Mouse (Mus musculus) heart, adult 2 months (tissue): ENCODE results near the gene Acsl1. TPM values are rescaled to one million over a fixed set of nuclear protein-coding genes. Genes with fewer than 3 reads are reported as not detected.

ENCODE experiments used
- DNase-seq, 2 experiments: peaks; one replicate each; pipeline ENCODE4 v3.0.0; 2021
- H3K27ac ChIP-seq: fragments of 200-600 bp; 2 replicates; pipeline ENCODE4 v1.8.1; 2022
- H3K27me3 ChIP-seq: fragments of 200-500 bp; 2 replicates; pipeline ENCODE4 v1.6.1; 2012; ENCODE audit warnings: mild to moderate bottlenecking, low read length, inconsistent platforms, mixed read lengths; ENCODE audit not compliant: control insufficient read depth, insufficient read depth
- H3K36me3 ChIP-seq: fragments of 200-500 bp; 2 replicates; pipeline ENCODE4 v1.6.1; 2012; ENCODE audit warnings: low read length, inconsistent platforms; ENCODE audit not compliant: control insufficient read depth, insufficient read depth
- H3K4me1 ChIP-seq: fragments of 200-500 bp; 2 replicates; pipeline ENCODE4 v1.6.1; 2011; ENCODE audit warnings: low read length; ENCODE audit not compliant: control insufficient read depth, insufficient read depth
- H3K4me3 ChIP-seq: fragments of 200-600 bp; 2 replicates; pipeline ENCODE4 v1.8.1; 2022
- H3K79me2 ChIP-seq: fragments of 200-500 bp; replicated peaks from 2 replicates; pipeline ENCODE4 v1.6.1; 2012; ENCODE audit warnings: mild to moderate bottlenecking, inconsistent platforms, low read length, moderate library complexity, mixed read lengths; ENCODE audit not compliant: control insufficient read depth, insufficient read depth
- H3K9ac ChIP-seq: fragments of 200-500 bp; 2 replicates; pipeline ENCODE4 v1.6.1; 2012; ENCODE audit warnings: low read depth, mild to moderate bottlenecking, control low read depth, inconsistent platforms, low read length, mixed read lengths
- CTCF ChIP-seq: fragments of 200-600 bp; IDR thresholded peaks from 2 replicates; pipeline ENCODE4 v1.8.1; 2022; ENCODE audit warnings: antibody characterized with exemption, mild to moderate bottlenecking, moderate library complexity
- EP300 ChIP-seq: fragments of 200-500 bp; IDR thresholded peaks from 2 replicates; pipeline ENCODE4 v1.6.1; 2011; ENCODE audit warnings: low read depth, low read length, control low read depth; ENCODE audit not compliant: insufficient read depth
- POLR2A ChIP-seq: fragments of 200-500 bp; IDR thresholded peaks from 2 replicates; pipeline ENCODE4 v1.6.1; 2011; ENCODE audit warnings: mild to moderate bottlenecking, low read depth, low read length, control low read depth; ENCODE audit not compliant: insufficient read depth
- WGBS: fragments of 180-500 bp; shearing (Covaris S2); methylation state at CpG from one replicate; pipeline ENCODE4 v1.1.7; 2018; 5-methylcytosine and 5-hydroxymethylcytosine counted together
- intact Hi-C: fragments of 180-260 bp; cut with DNase I; formaldehyde crosslinking; loops from one replicate; pipeline ENCODE4 v1.15.1; 2025
- polyA plus RNA-seq: library from polyadenylated mRNA; depleted of rRNA; stranded (reverse); fragments of >200 nt; gene quantifications from 2 replicates; pipeline ENCODE4 v1.2.3, GENCODE M21; 2012
- total RNA-seq, 2 experiments: library from RNA; stranded (reverse); gene quantifications; 2 replicates each; pipeline ENCODE4 v1.2.3; 2021

Gene Acsl1
- total and polyA plus RNA-seq, 3 experiments = 330 to 911 (median 774) TPM

DNA sequence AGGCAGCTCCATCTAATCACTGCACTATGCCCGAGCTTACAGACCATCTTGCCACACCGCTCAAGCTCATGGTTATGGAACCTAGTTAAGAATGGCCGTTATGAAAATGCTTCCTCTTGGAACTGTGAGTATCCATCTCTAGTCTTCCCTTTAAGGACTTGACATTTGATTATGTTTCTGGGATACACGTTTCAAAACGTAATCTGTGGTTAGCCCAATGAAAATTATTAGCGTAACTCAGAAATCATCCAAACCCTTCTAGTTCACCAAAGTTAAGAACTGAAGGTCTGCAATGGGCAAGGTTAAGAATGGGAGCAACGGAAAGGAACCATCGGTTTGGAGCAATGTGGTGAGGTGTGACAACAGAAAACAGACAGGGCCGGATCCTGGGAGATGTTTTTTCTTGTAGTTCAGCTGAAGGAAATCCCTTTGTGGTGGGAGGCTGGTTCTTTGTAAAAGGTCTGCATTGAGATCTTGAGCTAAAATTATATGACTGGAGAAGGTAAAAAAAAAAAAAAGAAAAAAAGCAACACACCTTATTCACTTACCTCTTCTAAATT is 1.2 kb downstream of the Acsl1 start:
- intact Hi-C loops = loop anchor here (1.0 to 5.0 kb wide), 4 partner anchors 25 to 75 kb away; no protein-coding TSS in a partner anchor
- Histone ChIP-seq H3K4me3 (peak overlapping the region; percentile 62), H3K9ac (peak overlapping the region; percentile 86; the same call in 1 of the 2 replicates), H3K36me3 (peaks cover 9% of the 10 kb centered on the region), H3K79me2 (no peaks in the 10 kb centered on the region), H3K4me1 (peaks cover 4% of the 10 kb centered on the region), H3K27ac (peak overlapping the region; percentile 93), H3K27me3 (no peaks in the 10 kb centered on the region)
- WGBS = 15% methylated on average over 9 of the region's 9 CpGs
- TF ChIP-seq CTCF = no peak
- TF ChIP-seq POLR2A = no peak
- no peak for TF ChIP-seq EP300
- DNase-seq = no peak

DNA sequence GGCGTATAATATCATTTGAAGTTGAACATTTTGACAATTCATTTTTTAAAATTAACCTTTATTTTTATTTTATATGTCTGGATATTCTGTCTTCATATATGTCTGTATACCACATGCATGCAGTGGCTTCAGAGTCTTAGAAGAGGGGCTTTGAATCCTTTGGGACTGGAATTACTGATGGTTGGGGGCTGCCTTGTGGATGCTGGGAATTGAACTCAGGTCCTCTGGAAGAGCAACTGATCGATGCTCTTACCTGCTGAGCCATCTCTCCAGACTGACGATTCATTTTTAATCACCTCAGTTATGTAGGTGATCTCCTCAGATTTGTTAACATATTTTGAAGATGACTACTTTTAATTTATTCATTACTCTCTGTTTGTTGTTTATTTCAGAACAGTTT is 3.3 kb downstream of the Acsl1 start:
- no peak overlapping the region for H3K9ac ChIP-seq
- peaks cover 9% of the 10 kb centered on the region for H3K36me3 ChIP-seq
- H3K27me3 ChIP-seq = no peaks in the 10 kb centered on the region
- no peak for TF ChIP-seq EP300
- TF ChIP-seq POLR2A = no peak
- no peak for TF ChIP-seq CTCF
- H3K4me1 ChIP-seq = peaks cover 10% of the 10 kb centered on the region
- intact Hi-C loops = loop anchor here (5.0 kb wide), 1 partner anchor 62 kb away; no protein-coding TSS in a partner anchor
- DNase-seq = no peak
- no peak overlapping the region for H3K27ac ChIP-seq
- WGBS = 90% methylated on average over 3 of the region's 3 CpGs
- H3K4me3 ChIP-seq = no peak overlapping the region
- H3K79me2 ChIP-seq = peaks cover 4% of the 10 kb centered on the region; the same call in 1 of the 2 replicates

DNA sequence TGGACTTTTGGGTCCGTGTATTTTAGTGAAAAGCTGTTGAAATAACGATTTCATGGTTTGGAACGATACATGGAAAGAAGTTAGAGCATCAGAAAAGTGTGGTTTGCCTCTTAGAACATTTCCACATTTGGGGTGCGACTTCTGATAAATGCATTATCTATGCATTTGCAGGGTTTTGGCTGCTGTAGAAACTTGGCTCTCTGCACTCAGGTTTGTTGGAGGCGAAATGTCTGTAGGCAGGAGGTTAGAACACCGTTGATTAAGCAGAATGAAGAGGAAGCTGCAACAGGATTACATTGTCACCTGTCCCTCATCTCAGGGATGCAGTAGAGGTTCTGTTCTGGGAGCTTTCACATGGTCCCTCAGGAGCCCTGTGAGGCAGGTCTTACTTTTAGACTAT is 3.8 kb downstream of the Acsl1 start:
- no peak overlapping the region for H3K4me3 ChIP-seq
- DNase-seq = no peak
- no peak overlapping the region for H3K27ac ChIP-seq
- no peaks in the 10 kb centered on the region for H3K27me3 ChIP-seq
- H3K4me1 ChIP-seq = peaks cover 10% of the 10 kb centered on the region
- peaks cover 4% of the 10 kb centered on the region; the same call in 1 of the 2 replicates for H3K79me2 ChIP-seq
- intact Hi-C loops = loop anchor here (5.0 kb wide), 1 partner anchor 62 kb away; no protein-coding TSS in a partner anchor
- WGBS = 70% methylated on average over 6 of the region's 6 CpGs
- peaks cover 9% of the 10 kb centered on the region for H3K36me3 ChIP-seq
- no peak overlapping the region for H3K9ac ChIP-seq
- no peak for TF ChIP-seq CTCF
- no peak for TF ChIP-seq POLR2A
- TF ChIP-seq EP300 = no peak

DNA sequence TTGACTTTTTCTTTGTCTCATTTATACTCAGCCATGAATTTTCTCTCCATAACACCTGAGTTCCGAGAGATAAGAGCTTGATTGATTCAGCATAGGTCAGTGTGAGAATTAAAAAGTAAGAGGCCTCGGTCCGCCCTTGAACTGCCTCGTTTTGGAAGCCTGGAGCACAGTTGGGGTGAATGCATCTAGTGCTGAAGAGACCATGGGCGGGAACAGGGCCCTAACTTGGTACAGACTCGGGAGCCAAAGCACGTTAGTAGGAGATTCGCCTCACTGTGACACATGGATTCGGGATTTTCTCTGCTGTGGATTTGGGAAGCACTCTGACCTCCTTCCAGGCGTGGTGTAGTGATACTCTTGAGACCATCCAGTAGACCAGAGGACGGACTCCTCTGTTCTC is 4.6 kb downstream of the Acsl1 start:
- Histone ChIP-seq H3K79me2 (peaks cover 4% of the 10 kb centered on the region; the same call in 1 of the 2 replicates), H3K4me3 (no peak overlapping the region), H3K27ac (no peak overlapping the region), H3K27me3 (no peaks in the 10 kb centered on the region), H3K9ac (no peak overlapping the region), H3K4me1 (peaks cover 12% of the 10 kb centered on the region), H3K36me3 (peaks cover 9% of the 10 kb centered on the region)
- intact Hi-C loops = no loop called here
- 79% methylated on average over 11 of the region's 11 CpGs for WGBS
- DNase-seq = no peak
- no peak for TF ChIP-seq CTCF
- no peak for TF ChIP-seq POLR2A
- no peak for TF ChIP-seq EP300

DNA sequence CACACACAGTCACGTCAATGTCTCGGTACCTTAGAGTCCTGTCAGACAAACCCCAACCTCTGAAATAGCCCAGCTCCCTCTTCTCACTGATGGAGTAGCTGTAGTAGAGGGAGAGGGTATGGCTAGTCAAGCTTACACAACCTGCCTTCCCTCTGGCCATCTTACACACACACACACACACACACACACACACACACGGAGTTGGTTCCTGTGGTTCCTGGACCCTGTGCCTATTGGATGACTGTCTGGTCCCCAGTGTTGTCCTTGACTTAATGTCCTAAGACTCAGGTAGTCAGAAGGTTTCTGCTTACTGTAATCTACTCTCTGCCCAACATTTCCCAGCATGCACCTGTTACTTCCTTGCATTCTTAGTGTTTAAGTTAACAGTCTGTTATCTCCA is 5.1 kb downstream of the Acsl1 start:
- Histone ChIP-seq H3K4me3 (no peak overlapping the region), H3K27ac (no peak overlapping the region), H3K27me3 (no peaks in the 10 kb centered on the region), H3K9ac (no peak overlapping the region), H3K79me2 (peaks cover 4% of the 10 kb centered on the region; the same call in 1 of the 2 replicates), H3K36me3 (peaks cover 9% of the 10 kb centered on the region), H3K4me1 (peaks cover 13% of the 10 kb centered on the region)
- DNase-seq = no peak
- intact Hi-C loops = no loop called here
- WGBS = 84% methylated on average over 3 of the region's 3 CpGs
- no peak for TF ChIP-seq CTCF
- TF ChIP-seq EP300 = no peak
- no peak for TF ChIP-seq POLR2A

DNA sequence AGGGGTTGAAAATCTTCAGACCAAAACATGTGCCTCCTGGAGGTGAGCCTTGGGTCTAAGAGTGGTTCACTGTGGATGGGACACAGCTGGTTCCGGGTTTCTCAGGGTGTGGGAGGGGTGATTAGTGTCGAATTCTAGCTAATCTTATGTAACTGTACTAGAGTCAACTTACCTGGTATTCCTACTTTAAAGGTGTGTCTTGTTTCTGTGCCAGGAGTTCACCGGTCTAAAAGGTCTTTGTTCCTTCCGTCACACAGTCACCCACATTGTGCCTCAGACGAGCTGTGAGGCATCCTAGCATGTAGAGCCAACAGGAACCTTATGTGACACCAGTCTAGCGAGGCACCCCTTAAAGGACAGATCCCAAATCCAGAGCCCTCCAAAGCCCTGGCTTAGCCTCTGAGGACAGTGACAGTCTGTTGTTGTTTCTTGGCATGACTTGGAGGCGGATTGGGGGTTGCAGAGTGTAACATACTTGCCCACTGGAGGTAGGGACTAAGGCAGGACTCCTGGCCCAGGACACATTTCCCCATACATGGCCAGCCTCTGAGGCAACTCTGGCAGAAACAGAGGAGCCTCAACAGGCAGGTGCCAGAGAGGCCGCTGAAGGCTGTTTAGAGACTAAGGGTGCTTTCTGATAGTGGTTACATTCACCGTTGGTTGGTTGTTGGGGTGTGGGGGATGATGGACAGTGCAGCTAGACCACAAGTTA is 7.1 kb downstream of the Acsl1 start:
- 71% methylated on average over 9 of the region's 9 CpGs for WGBS
- Histone ChIP-seq H3K27me3 (no peaks in the 10 kb centered on the region), H3K36me3 (peaks cover 8% of the 10 kb centered on the region), H3K4me1 (peaks cover 16% of the 10 kb centered on the region), H3K4me3 (no peak overlapping the region), H3K9ac (no peak overlapping the region), H3K27ac (peak overlapping the region; percentile 92), H3K79me2 (peaks cover 7% of the 10 kb centered on the region)
- TF ChIP-seq POLR2A (no peak), EP300 (no peak), CTCF (no peak)
- intact Hi-C loops = no loop called here
- no peak for DNase-seq
